Mouse (Mus musculus): ENCODE results near the gene Asxl1. TPM values are rescaled to one million over a fixed set of nuclear protein-coding genes. Genes with fewer than 3 reads are reported as not detected.
"Not testable (repeated sequence)": the region's sequence is repeated elsewhere in the genome, so short reads cannot be mapped to it uniquely, and the experiment has no call there.

Asxl1 gene
- total RNA-seq, 2 experiments from 2014 or later, result 37.2 to 37.7 TPM

- no peak for DNase-seq (ENCODE audit: low spot score in 2 of 2)
Observed at GRCm38 (mm10) chr2:153343191-153343590, 2.4 kb upstream of the Asxl1 start.

DNA sequence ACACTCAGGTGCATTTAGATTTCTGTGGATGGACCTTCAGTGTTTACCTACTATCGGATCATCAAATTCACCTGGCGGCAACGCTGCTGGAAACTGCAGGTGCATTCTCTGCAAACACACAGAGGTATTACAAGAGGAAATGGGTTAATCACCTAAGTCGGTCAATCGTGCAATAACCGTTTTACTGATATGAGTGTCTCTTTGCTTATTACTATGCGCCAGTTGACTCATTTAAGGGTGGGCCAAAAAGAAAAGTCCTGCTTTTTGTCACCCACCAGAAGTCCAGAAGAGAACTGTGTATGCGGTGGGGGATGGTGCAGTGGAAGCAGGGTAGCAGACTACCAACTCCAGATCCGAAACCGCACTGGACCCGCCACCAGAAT lies 567 bp upstream of the Asxl1 start:
- DNase-seq (ENCODE audit: low spot score in 2 of 2), result peak in 1 of 2 experiments; percentile 15

GRCm38 (mm10) chr2:153346221-153347182 lies 873 bp downstream of the Asxl1 start:
- peak; percentile 57 to 71 for DNase-seq (ENCODE audit: low spot score in 2 of 2)

- DNase-seq (ENCODE audit: low spot score in 2 of 2), result no peak
Observed at GRCm38 (mm10) chr2:153347183-153347781, 1.7 kb downstream of the Asxl1 start.

- no peak for DNase-seq (ENCODE audit: low spot score in 2 of 2)
Observed at GRCm38 (mm10) chr2:153348100-153348831, 2.6 kb downstream of the Asxl1 start.

GRCm38 (mm10) chr2:153350552-153351181 lies 5.0 kb downstream of the Asxl1 start:
- DNase-seq (ENCODE audit: low spot score in 2 of 2), result no peak

- no peak for DNase-seq (ENCODE audit: low spot score in 2 of 2)
Observed at GRCm38 (mm10) chr2:153354648-153355047, 9.0 kb downstream of the Asxl1 start.

DNA sequence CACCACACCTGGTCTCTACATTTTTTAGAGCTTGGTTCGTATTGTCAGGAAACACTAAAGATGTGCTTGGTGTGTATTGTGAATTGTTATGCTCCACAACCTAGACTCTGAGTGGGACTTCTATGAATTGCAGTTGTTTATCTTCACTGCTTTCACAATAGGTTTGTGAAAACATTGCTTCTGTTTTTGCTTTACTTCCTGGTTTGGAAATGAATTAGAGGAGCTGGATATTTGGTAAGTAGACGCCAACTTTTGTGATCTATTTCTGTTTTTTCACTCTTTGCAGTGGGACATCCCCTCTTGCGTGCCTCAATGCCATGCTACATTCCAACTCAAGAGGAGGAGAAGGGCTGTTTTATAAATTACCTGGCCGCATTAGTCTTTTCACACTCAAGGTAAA lies 11.2 kb downstream of the Asxl1 start:
- DNase-seq (ENCODE audit: low spot score in 2 of 2), result no peak

DNA sequence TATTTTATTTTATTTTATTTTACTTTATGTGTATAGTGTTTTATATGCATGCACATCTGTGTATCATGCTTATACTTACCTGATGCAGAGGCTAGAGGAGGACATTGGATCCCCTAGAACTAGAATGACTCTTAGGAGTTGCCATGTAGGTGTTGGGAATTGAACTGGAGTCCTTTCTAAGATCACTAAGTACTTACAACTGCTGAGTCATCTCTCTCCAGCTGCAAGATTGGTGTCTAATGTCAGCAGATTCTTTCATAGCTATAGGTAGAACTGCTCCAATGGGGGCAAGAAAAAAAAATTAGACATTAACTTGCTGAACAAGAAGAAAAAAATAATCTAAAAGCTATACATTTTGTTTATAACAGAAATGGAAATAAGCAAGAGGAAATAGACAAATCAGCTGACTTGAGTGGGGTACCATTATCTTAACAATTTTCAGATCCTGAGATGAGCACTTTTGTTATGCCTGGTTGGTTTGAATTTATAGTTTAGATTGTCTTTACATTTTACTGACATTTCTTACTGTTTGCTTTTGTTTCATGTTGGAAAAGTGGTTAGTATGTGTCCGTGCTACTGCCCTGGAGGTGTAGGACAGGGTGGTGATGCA lies 15.6 kb downstream of the Asxl1 start:
- DNase-seq (ENCODE audit: low spot score in 2 of 2), result no peak

DNA sequence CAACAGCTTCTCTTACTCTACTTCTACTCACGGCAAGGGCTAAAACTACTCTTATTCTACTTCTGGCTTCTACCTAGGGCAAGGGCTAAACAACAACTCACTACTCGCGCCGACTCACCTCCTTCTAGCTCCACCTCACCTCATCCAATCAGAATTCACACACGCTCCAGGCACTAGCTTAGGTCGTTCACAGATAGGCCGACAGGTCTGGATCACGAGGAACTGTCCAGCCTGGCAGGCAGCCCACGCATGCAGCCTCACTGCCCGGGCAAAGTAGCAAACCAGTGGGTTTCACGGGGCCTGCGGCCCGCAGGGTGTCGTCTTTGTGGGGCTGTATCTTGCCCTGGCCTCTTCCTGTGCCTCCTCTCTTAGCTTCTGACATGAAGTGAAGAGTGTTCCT lies 18.9 kb downstream of the Asxl1 start:
- DNase-seq (ENCODE audit: low spot score in 2 of 2), result not testable (repeated sequence)

DNA sequence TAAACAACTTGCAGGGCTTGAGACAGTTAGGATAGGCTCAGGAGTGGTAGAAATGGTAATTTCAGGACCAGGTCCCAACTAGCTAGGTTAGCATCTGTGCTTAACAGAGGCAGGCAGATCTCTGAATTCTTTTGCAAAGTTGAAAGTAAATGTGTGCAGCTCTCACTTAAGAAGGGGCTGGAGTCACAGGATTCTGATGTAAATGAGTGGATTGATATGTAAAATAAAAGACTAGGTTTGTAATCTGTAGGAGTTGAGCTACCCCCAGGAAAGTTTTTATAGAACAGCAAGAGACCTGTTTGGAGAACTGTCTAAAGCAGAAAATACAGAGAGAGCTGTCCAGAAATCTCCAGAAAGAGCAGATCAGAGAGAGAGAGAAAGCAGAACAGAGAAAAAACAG lies 25.2 kb downstream of the Asxl1 start:
- DNase-seq (ENCODE audit: low spot score in 2 of 2), result no peak

DNA sequence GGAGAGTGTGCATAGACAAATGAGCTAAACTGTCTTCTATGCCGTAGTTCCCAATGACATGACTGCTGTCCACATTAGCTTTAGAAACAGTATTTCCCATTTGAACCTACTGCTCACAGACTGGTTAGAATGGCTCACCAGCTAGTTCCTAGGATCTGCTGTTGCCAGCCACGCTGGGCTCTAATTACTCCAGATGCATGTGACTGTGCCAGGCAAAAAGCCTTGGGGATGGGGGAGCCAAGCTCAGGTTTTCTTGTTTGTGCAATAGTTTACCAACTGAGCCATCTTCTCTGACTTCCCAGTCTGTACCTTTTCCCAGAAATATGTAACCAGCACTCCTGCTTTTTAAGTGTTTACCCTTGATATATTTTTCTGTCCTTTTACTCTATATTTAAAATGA lies 29.8 kb downstream of the Asxl1 start:
- DNase-seq (ENCODE audit: low spot score in 2 of 2), result no peak

GRCm38 (mm10) chr2:153380479-153380878 lies 34.9 kb downstream of the Asxl1 start:
- DNase-seq (ENCODE audit: low spot score in 2 of 2), result no peak

- DNase-seq (ENCODE audit: low spot score in 2 of 2), result no peak
Observed at GRCm38 (mm10) chr2:153389831-153390230, 44.2 kb downstream of the Asxl1 start.

DNA sequence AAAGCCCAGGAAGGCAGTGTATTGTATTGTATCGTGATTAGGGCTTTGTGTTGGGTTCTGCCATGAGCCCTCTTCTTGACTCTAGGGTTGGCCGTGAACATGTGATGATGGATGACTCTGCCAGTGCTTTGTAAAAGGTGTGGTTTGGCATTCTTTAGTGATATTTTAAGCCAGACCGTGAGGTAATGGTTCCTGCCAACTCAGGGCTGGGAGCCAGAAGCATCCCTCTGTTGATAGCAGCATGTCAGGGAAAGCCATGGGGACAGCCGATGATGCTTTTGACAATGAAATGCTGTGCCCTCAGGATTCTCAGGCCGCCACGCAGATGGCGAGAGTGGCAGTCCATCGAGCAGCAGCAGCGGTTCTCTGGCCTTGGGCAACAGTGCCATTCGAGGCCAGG lies 47.4 kb downstream of the Asxl1 start:
- DNase-seq (ENCODE audit: low spot score in 2 of 2), result no peak

DNA sequence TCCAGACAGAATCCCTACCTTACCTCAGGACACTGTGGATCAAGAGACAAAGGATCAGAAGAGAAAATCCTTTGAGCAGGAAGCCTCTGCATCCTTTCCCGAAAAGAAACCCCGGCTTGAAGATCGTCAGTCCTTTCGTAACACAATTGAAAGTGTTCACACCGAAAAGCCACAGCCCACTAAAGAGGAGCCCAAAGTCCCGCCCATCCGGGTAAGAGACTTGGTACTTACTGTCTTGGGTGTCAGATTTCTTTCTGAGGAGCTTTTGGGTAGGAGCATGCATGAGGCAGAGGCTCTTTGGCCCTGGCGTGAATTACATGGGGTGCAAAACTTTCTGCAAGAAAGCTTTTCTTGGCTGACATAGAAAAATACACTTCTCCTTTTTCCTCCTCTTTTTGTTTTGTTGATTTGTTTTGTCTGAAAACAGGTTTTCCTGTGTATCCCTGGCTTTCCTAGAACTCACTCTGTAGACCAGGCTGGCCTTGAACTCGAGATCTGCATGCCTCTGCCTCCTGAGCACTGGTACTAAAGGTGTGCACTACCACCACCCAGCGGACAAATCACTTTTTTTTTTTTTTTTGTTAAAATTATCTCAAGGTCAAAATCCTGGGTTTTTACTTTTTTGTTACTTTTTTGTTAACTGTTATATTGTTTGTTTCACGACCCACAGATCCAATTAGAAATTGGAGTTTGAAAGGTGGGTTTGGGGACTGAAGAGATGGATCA lies 52.3 kb downstream of the Asxl1 start:
- no peak for DNase-seq (ENCODE audit: low spot score in 2 of 2)

DNA sequence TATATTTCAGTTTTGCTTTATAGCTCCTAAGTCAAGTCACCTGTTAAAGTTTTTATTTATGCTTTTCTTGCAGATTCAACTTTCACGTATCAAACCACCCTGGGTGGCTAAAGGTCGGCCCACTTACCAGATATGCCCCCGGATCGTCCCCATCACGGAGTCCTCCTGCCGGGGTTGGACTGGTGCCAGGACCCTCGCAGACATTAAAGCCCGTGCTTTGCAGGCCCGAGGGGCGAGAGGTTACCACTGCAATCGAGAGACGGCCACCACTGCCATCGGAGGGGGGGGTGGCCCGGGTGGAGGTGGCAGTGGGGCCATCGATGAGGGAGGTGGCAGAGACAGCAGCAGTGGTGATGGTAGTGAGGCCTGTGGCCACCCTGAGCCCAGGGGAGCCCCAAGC lies 53.5 kb downstream of the Asxl1 start:
- no peak for DNase-seq (ENCODE audit: low spot score in 2 of 2)

DNA sequence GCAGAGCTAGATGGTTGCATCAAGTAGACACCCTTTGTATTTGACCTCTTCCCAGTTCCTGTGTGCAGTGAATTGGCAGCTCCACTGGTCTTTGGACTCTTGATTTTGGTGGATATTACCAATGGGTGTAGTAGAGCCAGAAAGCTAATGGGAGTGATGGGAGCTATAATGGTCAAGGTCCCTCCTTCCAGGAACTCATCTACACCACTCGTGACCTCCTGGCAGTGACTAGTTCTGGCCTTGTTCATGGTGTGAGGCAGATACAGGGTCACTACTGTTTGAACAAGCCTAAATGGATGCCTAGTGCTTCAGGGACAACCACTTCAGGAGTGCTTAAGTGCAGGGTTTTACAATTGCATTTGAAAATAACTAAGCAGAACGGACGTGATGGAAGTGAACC lies 58.4 kb downstream of the Asxl1 start:
- no peak for DNase-seq (ENCODE audit: low spot score in 2 of 2)

DNA sequence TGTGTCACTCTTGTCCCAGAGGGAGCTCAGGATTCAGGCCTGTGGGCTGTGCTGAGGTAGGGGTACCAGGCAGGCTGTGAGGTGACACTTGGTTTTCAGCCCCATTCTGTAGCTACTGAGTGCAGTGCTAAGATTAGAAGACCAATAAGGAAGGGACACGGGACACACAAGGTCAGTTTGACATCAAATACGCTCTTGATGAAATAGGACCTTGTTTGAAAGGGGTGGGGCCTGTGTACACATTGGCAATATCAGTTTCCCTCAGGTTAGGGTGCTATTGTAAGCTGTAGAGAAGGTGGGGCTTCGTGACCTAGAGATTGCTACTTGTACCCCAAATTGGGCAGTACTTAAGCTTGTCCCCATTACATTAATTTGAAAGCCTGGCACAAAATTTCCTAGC lies 59.3 kb downstream of the Asxl1 start:
- DNase-seq (ENCODE audit: low spot score in 2 of 2), result no peak

GRCm38 (mm10) chr2:153406882-153407281 lies 61.3 kb downstream of the Asxl1 start:
- DNase-seq (ENCODE audit: low spot score in 2 of 2), result no peak

Data from layer of hippocampus, postnatal 10 days (tissue).